Mouse (Mus musculus) embryo, embryonic 11 days (tissue): ENCODE data around the gene Mthfs.
"Not testable (repeated sequence)": the region's sequence is repeated elsewhere in the genome, so short reads cannot be mapped to it uniquely, and the experiment has no call there.

ENCODE experiments used
- DNase-seq: peaks from one replicate; pipeline ENCODE4 v3.0.0-alpha.2; 2015

The Mthfs gene

DNA sequence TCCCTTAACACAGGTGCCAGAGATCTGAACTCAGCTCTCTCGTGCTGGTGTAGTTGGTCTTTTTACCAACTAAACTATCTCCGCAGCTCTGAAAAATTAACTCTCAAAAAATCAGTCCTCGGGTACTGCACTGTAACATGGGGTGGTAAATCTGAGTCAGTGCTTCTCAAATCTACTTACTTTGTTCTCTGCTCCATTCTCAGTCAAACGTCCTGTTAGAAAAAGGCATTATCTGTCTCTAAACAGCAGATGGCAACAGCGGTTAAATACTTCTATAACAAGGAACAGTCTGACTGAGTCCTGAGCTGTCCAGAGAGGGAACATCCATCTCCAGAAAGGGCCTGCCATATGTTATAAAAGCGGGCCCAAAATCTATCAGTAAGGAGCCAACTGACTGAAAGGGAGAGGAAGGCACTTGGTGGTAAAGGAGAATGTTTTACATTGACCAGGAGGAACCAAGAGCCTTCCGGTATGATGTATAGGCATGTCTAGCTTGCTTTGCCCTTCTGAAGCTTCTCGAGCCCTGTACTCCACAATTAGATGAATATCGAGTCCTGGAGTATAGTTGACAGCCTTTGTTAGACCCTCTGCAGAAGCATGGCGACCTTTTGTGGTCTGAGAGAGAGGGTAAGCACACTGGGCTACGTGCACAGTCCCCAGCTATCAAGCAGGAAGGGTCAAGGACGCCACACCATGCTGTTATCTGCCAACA lies at the start of gene Mthfs:
Gene Mthfs, plus strand, starts transcription at position 324 of the 712 bp plus-strand sequence.
- DNase-seq: not testable (repeated sequence)

DNA sequence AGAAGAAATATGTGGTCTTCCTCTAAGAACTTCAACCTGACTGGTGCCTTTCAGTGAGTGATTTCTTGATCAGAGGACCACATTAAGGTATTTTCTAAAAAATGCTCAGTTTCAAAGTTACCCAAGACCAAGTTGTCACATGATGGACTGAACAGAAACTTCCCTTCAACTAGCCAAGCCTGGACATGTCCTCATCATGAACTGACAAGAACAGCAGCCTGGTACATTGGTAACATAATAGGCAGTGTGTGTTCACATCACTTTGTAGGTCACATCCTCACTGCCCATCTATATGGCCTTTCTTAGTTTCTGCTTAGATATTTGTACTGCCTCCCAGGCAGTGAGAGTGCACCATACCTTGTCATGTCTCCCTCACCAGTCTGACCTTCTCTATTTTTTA lies 37.9 kb upstream of the Mthfs start:
- DNase-seq: not testable (repeated sequence)

DNA sequence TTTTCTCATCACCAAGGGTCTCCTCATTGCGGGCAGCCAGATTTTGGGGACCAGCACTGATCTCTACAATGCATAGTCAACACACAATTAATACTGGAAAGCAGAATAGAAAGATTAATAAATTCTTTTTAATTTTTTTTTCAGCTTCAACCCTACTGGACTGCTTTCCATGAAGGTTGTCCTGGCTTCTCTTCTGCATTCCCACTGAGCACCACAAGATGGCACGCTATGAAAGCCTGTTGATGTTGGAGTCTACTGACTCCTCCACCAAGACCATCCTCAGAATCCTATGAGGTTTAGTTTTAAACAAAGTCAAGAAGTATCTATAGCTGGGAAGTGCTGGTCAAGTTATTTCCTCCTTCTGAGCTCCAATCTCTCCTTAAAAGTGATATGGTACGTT lies 31.6 kb upstream of the Mthfs start:
- DNase-seq: peak; percentile 2

DNA sequence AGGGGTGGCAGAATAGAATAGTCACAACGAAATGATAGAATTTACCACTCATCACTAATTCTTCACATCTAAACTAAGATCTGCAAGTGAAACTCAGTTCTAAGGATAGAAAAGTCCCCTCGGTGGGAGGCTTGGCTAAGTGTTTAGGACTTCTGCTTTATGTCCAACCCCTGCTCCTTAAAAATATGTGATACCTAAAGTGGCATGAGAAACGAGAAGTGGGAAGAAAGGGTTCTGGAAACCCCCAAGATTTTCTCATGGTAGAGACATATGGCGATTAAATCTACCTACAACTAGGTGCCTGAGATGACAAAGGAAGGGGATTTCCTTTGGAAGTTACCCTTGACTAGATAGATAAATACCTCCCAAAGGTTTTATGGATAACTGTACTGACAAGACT lies 31.0 kb upstream of the Mthfs start:
- DNase-seq: not testable (repeated sequence)

DNA sequence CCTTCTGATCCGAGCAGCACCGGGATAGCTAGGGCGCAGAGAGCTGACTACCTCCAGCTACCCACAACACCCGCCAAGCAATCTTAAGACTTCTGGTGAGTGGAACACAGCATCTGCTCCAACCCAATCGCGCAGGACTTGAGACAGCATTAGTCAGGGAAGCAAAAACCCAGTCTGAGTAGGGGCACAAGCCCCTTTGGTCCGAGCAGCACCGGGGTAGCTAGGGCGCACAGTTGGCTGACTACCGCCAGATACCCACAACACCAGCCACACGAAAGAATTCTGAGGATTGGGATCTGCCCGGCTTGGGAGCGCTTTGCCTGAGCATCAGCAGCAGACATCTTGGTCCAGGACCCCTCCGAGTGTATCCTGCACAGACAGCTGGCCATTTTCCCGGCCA lies 23.5 kb upstream of the Mthfs start:
- not testable (repeated sequence) for DNase-seq

DNA sequence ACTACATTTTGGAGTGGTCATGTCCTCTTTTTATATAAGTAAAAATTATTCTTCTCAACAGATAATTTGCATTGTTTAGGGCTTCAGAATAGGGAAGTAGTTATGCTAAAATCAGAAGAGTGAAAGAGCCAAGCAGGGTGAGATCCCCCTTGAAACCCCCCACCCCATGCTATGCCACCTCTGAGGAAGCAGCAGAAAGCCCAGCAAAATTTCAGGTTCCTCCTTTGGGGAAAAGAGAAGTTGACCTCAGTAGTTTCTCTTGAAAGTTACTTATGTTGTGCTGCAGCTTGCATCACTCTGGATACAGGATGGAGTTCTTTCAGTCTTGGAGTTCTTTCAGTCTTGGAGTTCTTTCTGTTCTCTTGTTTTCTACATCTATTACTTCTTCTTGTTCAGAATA lies 15.0 kb upstream of the Mthfs start:
- not testable (repeated sequence) for DNase-seq

DNA sequence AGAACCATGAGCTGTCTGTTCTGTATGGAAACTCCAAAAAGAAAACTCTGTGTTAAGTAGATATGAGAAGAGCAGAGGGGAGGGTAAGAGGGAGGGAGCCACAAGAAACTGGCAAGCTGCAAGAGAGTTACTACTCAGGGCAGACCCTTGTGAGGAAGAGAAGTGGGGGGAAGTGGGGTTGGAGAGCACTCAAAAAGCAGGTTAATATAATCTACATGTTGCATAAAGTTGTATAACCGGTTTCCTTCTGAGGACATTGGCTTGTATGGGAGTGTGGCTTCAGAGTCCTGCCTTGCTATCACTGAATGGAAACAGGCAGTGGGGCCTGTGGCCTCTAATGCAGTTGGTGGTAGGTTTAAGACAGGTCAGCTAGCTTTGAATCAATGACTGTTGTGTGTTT lies 13.0 kb upstream of the Mthfs start:
- DNase-seq: not testable (repeated sequence)

DNA sequence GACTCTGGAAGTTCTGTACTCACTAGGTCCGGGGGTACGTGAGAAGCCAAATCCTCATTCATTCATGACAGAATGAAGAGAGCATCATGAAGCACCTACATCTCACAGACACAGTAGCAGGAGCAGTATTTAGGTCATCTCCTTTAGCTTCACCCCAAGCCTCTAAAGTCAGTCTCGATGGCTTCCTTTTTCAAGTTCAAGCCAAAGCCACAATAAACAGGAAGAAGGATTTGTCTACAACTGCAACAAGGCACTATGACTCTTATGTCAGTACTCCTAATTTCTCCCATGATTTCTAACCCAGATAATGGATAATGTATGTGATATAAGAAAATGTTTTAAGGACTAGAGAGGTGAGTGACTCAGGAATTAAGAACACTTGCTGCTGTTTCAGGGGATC lies 12.1 kb upstream of the Mthfs start:
- not testable (repeated sequence) for DNase-seq

DNA sequence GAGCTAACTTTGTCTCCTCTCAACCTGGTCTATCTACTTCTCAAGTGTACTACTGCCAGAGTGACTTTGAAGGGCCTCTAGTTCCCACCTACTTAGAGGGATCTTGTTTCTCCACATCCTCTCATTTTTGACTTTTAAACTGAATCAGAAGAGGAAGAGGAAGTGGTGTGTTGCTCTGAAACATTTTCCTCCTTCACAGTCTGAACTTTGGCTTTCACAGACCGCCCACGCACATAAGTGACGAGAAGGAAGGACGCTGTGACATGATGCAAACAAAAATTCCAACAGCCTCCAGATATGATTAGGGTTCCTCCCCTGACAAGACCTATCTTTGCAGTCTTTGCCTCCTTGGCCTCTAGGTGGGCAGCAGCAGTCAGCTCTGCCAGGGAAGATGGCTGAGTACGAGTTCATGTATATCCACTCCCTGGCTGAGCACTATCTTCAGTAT lies 11.5 kb upstream of the Mthfs start, which contains the start of the genes Bcl2a1b and Gm29094:
Gene Bcl2a1b, plus strand, starts transcription at position 241 of the 448 bp plus-strand sequence.
Gene Gm29094, plus strand, starts transcription at position 411 of the 448 bp plus-strand sequence.
- not testable (repeated sequence) for DNase-seq

DNA sequence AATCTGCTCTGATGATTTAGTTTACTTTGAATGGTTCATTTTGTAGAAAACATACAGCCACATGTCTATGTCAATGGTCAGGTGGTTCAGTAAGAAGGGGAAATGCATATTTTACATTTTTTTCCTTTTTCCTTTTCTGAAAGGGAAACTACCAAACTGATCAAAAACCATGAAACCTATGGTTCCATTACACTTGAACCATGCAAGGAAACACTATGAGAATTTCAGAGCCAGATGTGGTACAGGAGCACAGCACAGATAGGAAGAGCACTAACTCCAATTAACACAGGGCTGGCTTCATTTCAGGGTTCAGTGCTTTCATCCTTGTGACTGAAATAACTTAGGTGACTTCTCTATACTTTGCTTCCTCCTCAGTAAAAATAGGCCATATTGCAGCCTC lies 8.2 kb upstream of the Mthfs start:
- DNase-seq: not testable (repeated sequence)

DNA sequence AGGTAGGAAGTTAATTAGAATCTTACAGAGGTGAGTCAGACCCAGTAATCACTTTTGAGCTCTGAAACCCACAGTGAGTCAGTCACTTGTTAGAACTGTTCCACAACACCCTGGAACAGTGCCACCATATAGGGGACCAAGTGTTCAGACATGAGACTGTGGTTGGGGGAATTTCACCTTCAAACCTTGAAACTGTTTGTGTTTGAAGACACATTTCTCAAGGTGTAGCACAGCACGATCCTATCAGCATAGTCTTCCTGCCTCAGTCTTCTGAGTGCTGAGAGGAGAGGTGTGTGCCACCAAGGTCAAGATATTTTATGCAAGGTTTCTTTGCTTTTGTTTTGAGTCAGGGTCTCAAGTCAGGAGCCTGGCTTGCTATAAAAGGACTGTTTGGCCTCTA lies 1.5 kb upstream of the Mthfs start:
- not testable (repeated sequence) for DNase-seq

DNA sequence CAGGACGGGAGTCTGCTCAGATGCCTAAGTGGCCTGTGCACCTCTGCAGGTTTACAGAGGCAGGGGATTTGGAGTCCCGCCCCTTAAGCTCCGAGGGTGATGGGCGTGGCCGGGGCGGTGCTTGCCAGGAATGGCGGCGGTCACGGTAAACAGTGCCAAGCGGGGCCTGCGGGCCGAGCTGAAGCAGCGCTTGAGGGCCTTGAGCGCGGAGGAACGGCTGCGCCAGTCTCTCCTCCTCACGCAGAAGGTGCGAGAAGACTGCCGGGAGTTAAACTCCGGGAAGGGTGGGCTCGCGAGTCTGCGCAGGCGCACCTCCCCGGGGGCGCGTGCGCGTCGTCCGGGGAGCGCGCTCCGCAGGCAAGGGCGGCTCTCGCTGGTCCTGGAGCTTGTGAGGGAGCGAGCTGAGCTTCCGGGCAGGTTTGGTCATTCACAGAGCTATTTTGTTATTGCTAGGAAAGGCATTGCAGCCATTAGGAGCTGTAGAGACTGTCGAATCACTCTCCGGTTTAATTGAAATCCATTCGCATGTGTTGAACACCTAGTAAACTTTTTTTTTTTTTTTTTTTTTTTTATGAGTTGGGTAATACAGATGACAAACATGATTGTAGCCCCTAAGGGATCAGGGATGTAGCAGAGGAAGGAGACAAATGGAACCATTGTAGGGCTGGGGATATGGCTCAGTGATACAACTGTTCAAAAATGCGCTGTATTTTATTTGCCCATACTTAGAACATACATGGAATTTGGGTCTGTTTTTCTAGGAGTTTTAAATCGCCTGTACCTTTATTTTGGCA lies 786 bp downstream of the Mthfs start:
- DNase-seq: peak; percentile 5

DNA sequence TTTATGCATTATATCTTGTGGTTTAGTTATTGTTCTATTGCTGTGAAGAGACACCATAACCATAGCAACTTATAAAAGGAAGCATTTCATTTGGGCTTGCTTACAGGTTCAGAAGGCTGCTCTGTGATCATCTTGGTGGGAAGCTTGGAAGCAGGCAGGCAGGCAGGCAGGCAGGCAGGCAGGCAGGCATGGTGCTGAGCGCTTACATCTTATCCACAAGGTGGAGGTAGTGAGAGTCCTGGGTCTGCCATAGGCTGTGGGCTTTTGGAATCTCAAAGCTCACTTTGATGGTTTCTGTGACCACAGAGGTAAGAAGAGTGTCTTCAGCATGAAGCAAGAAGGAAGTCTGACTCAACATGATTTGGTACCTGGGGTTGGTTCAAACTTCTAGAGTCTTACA lies 2.0 kb downstream of the Mthfs start:
- DNase-seq: not testable (repeated sequence)

DNA sequence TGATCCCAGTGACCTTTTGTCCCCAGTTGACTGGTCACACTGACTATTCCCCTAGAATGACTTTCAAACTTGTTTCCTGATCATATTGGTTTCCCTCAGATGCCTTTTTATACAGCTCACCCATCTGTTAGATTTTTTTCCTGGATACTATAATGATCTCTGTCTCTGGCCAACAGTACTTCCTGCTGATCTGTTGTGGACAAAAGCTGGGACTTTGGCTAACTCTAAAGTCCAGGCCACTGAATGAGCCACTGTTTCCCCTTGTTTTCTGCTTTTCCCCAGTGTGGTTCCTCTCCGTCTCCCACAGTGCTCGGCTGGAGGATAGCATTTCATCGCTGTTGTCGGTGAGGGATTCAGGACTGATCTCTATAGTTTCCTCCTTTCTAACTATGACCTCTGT lies 7.7 kb downstream of the Mthfs start:
- DNase-seq: not testable (repeated sequence)

DNA sequence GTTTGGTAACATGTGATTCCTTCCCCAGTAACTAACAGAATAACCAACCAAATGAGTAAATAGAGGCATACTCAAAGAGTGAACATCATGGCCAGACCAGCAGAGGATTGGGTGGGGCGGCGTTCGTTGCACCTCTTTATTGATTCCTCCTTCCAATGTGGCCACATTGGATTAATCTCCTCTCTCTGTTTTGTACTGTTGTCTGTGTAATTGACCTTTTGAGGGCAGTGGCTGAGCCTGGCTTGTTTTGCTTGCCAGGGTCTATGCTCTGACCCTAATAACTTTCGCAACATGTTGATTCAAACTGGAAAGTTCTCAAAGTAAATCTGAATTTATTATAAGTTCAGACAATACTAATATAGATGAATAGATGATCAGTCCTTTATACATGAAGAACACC lies 9.2 kb downstream of the Mthfs start:
- not testable (repeated sequence) for DNase-seq

DNA sequence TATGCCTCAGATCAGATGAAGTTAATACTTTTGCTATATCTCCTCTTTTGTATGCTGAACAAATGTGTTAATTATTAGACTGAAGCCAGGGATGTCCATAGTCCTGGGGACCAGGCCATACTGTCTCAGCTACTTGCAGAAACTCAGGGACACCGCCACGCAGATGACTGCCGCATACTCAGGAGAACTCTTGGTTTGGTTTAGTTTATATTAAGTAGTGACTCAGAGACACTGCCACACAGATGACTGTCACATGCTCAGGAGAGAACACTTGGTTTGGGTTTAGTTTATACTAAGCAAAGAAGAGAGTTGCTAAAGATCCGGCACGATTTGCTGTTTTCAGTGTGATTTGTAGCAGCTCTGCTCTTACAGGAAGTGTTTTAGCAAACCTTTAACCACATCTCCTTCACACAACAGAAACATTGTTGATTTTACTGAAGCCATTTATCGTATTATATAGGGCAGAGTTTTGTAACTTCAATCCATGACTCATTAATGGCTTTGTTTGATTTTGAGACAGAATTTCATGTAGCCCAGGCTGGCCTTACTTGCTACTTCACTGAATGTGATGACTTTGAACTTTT lies 10.3 kb downstream of the Mthfs start:
- not testable (repeated sequence) for DNase-seq

DNA sequence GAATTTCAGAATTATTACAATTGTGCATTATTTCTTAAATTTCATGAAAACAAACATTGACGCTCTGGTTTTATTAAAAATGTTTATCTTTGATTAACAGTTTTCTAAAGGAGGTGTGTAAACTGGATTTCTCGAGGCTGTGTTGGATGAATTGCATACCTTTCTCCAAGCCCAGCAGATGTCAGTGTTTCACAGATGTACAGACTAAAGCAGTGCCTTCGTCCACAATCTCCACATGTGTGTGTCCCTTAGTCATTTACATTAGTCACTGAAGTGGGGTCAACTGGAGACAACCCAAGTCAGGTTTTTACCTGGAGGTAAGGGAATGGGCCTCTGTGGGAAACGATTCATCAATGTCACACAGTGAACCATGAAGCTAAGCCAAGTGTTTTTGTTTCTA lies 15.6 kb downstream of the Mthfs start:
- DNase-seq: peak; percentile 40

DNA sequence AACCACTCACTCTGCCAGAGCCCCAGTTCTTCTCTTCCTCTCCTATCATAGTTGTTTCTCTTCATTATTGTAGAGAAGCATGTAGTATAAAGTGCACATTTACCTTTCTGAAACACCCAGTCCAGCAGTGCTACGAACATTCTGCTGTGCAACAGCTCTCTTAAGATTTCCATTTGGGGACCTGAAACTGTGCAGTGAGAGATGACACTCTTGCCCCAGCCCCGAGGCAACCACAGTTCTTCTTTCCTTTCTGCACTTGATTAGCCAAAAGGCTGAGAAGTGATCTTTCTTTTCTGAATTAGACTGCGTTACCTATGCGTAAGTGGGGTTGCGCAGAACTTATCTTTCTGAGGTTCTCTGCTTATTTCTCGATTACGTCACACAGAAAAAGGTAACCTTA lies 17.6 kb downstream of the Mthfs start:
- DNase-seq: no peak

DNA sequence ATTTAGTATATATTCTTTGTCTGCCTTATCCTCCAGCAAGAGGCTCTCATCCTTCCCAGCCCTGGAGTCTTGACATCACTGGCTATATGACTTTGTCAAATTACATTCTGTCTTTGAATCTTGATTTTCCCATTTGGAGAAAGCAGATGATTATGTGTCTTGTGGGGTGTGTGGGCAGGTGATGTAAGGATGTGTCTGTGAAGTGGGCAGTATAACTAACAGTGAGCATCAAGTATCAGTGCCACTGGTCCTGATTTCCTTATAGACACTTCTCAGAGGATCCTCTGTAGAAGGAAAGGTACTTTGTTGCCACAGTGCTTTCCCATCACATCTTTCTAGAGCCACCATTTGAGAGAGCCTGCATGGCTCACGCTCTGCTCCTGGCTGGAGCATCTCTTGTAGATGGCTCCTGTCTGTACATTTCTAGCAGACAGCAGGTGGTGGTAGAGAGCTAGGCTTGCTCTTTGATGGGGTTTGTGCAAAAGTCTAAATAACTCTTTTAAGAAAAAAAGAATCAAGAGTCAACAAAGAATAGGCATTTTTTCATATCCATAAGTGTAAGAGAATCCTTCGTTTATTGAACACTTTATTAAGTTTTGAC lies 20.5 kb downstream of the Mthfs start:
- DNase-seq: not testable (repeated sequence)

DNA sequence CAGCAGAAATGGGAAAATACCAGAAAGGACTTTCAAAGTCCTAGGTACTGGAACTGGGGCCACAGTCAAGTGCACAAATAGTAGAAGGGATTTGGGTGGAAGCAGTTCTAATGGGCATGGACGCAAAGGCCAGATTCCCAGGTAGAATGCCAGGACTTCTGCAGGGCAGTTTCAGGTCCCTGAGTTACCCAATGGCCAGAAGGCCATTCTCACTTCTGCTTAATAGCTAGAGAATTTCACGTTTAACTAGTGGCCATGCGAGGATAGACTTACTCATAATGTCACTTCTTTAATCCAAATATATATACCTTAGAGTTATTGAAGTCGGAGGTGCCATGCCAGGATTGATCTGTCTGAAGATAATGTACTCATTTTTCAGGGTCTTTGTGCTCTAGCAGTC lies 26.7 kb downstream of the Mthfs start:
- DNase-seq: not testable (repeated sequence)

DNA sequence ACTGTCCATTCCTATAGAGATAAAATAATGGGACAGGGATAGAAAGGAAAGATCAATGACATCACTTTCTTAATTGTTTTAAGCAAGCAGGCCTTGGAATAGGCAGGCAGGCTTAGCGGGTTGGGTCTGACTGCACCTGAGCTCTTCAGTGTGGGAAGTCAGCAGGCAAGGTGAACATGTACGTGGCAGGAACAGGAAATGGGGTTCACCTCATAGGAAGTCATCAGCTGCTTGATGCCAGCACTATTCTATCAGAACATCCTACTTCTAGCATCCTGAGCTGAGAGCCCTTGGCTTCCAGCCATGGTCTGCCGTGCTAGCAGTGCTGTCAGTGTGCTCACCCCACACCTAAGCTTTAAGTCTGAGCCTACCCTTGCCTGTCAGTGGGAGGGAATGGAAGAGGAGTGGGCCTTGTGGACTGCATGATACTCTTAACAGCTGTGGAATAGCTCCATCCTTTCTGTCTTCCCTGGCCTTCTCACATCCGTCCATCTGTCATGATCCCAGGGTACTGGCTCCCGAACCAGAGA lies 28.6 kb downstream of the Mthfs start:
- DNase-seq: not testable (repeated sequence)

DNA sequence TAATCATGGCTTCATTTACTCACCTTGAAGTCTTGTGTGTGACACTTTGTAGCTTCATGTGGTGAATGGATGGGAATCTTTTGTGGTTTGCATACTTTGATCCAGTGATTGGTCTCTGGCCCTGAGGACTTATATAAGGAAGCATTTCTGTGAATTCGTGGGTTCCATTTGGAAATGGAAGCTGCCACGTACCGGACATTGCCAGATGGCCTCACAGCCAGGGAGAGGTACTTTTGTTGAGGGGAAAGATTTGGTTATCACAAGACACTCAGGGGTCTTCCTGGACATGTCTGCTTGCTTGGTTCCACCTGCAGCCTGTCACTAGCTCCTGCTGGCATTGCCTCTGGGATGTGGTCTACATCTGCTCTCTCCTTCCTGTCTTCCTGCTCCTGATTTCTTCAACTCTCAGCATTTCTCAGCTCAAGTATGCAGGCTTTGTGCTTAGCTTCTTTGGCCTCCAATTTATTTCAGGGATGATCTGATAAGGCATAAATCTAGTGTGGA lies 30.1 kb downstream of the Mthfs start:
- not testable (repeated sequence) for DNase-seq

DNA sequence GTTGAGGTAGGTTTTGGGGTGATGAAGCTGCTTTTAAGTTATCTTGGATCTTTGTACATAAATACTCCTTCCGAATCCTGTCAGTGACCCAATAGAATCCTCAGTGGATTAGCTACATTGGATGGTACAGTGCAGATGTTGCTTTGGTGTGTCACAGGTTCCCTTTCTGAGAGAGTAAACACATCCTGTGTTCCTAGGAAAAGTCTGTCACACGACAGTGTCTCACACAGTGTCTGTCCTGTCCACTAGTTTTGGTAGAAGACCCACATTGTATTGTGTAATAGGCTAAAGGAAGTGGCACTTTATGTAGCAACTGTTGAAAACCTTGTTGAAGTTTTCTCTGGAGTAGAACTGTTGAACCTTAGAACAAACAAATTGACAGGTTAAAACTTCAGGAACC lies 42.9 kb downstream of the Mthfs start:
- DNase-seq: no peak
